Mouse (Mus musculus): ENCODE data around the gene Kcnn3. TPM values are rescaled to one million over a fixed set of nuclear protein-coding genes. Genes with fewer than 3 reads are reported as not detected.
A peak's percentile ranks its signal among the peaks of the same experiment; 100 is the strongest.

Gene Kcnn3
- total RNA-seq, 2 experiments from 2014 or later: 25.6 to 29.1 TPM

DNA sequence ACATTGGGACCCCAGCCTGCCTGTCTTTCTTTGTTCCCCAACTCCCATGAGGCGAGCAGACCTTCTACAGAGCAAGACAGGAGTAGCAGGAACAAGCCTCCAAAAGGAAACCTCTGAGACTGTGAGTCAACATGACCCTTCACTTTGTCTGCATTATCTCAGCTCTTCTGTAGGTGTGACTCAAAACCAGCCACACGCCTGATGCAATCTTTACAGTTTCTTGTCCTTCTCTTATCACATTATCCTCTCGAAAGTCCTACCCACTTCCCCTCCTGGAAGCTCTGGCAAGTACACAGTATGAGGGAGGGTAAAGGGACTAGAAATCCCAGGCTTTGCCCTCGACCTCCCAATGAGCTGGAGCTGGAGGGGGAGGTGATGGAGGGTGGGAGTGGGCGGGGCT is 166.1 kb downstream of the Kcnn3 start:
- no peak overlapping the region for H3K4me3 ChIP-seq
- TF ChIP-seq CTCF (conservative IDR thresholded peaks at IDR 0.05): no peak
- no peak for DNase-seq (ENCODE audit: low spot score in 2 of 2)
- no peak overlapping the region for H3K27ac ChIP-seq

DNA sequence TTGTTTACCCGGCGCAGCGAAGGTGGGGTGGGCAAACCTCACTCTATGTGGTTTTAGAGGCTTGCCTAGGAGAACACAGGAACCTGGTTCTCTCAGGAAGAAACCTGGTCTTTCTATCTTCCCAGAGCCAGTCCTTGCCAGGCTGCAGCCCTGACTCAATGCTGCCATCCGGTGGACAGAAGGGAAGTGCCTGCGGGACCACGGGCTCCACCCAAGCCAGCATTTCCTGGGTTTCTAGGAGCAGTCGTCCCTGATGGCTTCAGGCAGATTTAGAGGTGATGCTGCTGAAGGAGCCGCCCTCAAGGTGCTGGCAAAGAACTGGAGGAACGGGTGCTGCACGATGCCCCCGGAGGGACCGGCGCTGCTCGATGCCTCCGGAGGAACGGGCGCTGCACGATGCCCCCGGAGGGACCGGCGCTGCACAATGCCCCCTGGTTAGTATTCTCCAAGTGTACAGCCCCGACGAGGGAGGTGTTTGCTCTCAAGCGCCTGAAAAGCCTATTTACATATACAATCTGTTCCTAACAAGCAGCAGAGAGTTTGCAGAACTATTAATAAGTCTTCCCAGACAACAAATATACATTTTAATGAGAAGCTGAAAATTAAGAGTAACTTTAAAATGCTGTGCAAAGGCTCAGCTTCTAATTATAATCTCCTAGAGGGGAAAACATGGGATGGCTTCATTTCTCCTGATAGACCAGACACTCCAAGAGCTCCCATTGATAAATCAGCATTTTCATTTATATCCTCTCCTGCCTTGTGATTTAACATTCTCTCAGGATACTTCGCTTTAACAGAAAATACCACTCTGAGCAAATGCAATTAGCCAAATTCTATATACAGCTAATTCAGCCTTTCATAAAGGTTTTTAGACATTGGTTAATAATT is 169.0 kb downstream of the Kcnn3 start:
- peak; percentile 98 for TF ChIP-seq CTCF (conservative IDR thresholded peaks at IDR 0.05)
- peak overlapping the region; percentile 55 for H3K4me3 ChIP-seq
- peak overlapping the region; percentile 78 for H3K27ac ChIP-seq
- DNase-seq (ENCODE audit: low spot score in 2 of 2): peak; percentile 89 to 94

DNA sequence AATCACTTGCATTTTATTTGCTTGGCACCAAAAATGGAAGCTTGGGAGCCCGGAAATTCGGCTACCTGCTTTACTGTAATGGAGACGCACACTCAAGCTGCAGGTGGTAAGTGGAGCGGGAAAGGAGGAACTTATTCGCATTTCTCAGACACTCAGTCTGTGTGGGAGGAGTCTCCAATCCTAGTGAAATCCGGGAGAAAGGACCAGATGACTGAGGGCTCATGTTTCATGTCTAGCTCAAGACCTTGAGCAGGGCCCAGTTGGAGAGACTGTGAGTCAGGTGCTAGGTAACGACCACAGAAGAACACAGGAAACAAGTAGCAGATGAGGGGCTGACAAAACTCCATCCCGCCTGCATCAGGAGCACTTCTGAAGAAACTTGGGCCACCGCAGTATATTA is 171.8 kb downstream of the Kcnn3 start:
- no peak for TF ChIP-seq CTCF (conservative IDR thresholded peaks at IDR 0.05)
- DNase-seq (ENCODE audit: low spot score in 2 of 2): no peak
- no peak overlapping the region for H3K4me3 ChIP-seq
- no peak overlapping the region for H3K27ac ChIP-seq

DNA sequence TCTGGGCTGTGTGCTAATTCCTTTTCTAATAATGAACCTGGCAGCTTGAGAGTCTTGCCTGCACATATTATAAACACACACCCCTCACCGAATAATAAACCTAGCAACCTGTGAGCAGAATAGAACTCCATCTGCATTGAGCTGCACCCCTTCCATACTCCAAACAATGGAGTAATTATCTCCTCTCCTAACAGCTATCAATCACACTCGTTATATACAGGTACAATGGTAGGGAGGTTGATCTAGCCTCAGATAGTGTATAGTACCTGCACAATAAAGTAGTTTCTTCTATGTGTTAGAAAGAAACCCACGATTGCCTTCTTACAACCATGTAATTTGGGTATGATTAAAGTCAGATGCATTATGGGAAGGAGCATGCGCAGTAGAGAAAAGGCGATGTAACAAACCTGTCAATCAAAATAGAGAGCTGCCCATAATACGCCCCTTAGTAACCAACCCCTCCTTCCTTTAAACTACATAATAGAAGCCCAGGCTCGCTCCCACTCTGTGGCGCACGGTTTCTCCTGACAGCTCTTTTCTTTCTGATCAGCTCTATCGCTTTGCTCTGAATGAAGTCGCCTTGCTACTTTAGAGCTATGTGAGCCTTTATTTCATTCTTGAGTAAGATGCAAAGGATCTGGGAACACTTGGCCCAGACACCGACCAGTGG is 176.3 kb downstream of the Kcnn3 start:
- peak overlapping the region; percentile 83 for H3K27ac ChIP-seq
- peak overlapping the region; percentile 41 for H3K4me3 ChIP-seq
- TF ChIP-seq CTCF (conservative IDR thresholded peaks at IDR 0.05): no peak

DNA sequence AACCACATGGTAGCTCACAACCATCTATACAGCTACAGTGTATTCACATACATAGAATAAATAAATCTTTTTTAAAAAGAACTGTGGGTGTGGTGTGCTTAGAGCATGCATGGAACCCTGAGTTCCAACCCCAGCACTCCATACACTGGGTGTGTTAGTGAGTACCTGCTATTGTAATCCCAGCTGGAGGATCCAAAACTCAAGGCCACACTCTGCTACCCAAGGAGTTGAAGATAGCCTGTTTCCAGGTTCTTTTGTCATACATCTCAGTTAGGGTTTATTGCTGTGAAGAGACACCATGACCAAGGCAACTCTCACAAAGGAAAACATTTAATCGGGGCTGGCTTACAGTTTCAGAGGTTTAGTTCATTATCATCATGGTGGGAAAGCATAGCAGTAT is 179.0 kb downstream of the Kcnn3 start:
- H3K4me3 ChIP-seq: no peak overlapping the region
- no peak overlapping the region for H3K27ac ChIP-seq
- no peak for DNase-seq (ENCODE audit: low spot score in 2 of 2)
- TF ChIP-seq CTCF (conservative IDR thresholded peaks at IDR 0.05): no peak

More for the DNA sequence above, 176.3 kb downstream of the Kcnn3 start:
- peak; percentile 51 to 59 for DNase-seq (ENCODE audit: low spot score in 2 of 2)

DNA sequence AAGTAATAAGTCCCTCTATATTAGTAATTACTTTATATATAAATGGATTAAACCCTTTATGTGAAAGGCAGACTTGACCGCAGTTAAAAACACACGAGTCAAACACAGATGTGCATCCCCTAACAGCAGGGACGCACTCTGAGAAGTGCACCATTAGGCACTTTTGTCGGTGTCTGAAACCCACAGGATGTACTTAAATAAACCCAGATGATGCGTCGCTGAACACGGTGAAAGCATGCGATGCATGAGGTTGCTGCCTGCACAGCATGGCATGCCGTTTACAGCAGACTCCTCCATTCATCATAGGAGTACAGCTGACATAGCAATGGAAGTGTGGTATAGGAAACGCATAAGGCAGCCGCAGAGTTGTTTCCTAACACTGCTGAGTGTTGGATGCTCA is 180.5 kb downstream of the Kcnn3 start:
- Histone ChIP-seq H3K4me3 (no peak overlapping the region), H3K27ac (no peak overlapping the region)
- no peak for TF ChIP-seq CTCF (conservative IDR thresholded peaks at IDR 0.05)
- no peak for DNase-seq (ENCODE audit: low spot score in 2 of 2)

DNA sequence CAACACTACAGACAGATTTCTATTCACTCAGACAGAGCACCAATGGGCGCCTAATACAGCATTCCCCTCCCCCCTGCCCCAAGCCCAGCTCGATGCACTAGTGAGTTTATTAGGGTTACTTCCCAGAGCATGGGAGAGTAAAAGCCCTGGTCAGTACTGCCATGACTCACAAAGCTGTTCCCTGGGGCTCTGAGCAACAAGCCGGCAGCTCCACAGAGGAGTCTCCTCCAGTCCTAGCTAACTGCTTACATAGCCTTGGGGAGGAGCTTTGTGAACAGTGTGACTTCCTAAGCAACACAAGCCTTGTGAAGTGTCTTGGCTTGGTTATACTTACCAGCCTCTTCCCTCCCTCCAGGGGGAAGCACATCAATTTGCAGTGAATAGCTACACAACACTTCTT is 183.6 kb downstream of the Kcnn3 start:
- 0 out of 2 replicates have a peak, but pooled peaks have one; percentile 4 for TF ChIP-seq CTCF (conservative IDR thresholded peaks at IDR 0.05)
- H3K27ac ChIP-seq: peak overlapping the region; percentile 7; the same call in 1 of the 2 replicates
- no peak overlapping the region for H3K4me3 ChIP-seq
- DNase-seq (ENCODE audit: low spot score in 2 of 2): no peak

DNA sequence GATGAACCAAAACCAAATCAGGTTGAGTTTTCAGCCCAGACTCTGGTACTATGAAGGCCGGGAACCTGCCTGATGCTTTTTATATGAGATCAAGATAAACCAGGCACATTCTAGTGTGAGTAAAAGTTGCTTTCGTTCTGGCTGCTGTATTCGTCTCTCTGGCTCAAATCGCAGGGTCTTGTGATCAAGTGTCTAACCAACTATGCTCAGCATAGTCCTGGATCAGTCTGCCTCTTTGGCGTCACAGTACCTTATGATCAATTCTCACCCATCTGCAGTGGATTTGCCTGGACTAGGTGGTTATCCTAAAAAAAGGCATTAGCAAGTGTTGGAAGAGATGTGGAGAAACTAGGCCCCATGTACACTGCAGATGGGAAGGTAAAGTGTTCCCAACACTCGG is 184.1 kb downstream of the Kcnn3 start:
- Histone ChIP-seq H3K27ac (peak overlapping the region; percentile 7; the same call in 1 of the 2 replicates), H3K4me3 (no peak overlapping the region)
- no peak for DNase-seq (ENCODE audit: low spot score in 2 of 2)
- TF ChIP-seq CTCF (conservative IDR thresholded peaks at IDR 0.05): no peak

DNA sequence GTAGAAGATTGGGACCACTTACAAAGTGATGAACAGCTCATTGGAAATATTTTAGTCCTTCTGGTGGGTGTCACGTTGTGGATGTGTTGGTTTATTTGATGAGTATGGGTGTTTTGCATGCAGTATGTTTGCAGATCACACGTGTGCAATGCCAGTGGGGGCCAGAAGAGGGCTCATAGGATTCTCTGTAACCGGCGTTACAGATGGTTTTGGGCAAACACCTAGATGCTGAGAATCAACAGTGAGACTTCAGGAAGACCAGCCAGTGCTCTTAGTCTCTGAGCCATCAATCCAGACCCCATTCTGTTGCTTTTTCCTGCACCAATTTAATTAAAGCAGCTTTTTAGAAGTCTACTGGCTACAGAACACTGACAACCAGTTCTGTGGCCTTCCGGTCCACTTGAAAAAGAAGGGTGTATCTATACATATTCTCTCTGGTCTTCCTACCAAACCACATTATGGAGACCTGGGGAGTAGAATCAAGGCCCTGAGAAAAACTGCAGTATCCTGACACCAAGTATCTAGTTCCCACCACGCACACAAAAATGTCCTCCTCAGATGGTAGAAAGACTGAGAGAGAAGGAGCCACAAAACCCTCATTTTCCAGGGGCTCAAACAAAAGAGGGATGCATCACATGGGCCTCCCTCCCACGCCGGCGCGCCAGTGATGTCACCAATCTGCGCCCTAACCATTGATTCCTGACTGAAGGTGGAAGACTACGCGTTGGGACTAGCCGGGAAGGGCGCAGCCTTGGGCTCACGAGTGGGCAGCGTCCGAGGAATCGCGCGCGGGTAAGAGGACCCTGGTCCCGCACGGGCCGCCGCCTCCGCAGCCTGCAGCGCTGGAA is 194.6 kb downstream of the Kcnn3 start, which contains the start of gene Adar:
Gene Adar (plus strand): TSS at position 664 of the 848 bp plus-strand sequence.
- TF ChIP-seq CTCF (conservative IDR thresholded peaks at IDR 0.05): peak; percentile 82
- Histone ChIP-seq H3K4me3 (peak within 1 kb of the TSS; percentile 73), H3K27ac (peak within 1 kb of the TSS; percentile 94)
- DNase-seq (ENCODE audit: low spot score in 2 of 2): peak; percentile 92 to 95

DNA sequence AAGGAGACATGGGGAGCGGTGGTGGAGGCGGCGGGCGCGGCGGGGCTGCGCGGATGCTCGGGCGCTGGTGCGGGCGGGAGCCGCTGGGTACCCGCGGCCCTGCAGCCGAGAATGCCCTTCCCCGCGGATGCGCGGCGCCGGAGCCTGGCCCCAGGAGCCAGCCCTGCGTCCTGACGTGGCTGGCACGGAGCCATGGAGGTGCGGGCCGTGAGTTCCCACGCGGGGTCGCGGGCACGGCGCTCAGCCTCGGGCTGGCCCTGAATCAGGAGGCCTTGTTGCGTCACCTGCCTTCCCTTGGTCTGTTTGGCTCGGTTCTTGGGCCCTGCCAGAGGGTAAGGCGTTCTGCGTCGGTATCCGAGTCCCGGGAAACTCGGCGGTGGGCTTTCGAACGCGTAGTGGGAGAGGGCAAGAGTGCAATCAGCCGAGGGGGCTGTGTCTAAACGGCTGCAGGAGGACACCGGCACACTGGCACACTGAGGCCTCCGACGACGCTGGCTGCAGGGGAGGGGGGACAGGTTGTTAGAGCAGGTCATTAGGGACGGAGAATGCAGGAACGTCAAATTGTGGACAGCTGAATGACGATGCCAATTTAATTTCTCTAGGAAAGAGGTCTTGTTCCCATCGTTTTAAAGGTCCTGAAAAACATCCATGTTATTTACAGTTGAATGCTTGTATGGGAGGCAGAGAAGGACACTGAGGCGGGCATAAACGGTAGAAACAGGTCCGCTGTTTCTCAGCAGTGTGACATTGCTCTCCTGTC is 195.4 kb downstream of the Kcnn3 start:
- DNase-seq (ENCODE audit: low spot score in 2 of 2): peak in 1 of 2 experiments; percentile 53
- Histone ChIP-seq H3K27ac (peak overlapping the region; percentile 94), H3K4me3 (peak overlapping the region; percentile 73)
- no peak for TF ChIP-seq CTCF (conservative IDR thresholded peaks at IDR 0.05)

DNA sequence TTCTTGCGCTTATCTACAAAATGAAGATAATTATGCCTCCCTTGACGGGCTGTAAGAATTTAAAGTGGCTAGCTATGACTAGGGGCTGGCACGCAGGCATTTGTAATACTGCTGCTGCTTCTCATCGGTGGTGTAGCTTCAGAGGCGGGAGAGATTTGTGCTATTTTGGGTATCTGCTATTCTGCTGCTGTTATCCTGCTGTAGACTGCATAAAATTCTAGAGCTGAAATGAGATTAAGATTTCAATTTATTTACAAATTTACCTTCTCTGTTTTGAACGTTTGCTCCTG is 195.9 kb downstream of the Kcnn3 start:
- Histone ChIP-seq H3K27ac (peak overlapping the region; percentile 94), H3K4me3 (peak overlapping the region; percentile 73)
- TF ChIP-seq CTCF (conservative IDR thresholded peaks at IDR 0.05): no peak
- no peak for DNase-seq (ENCODE audit: low spot score in 2 of 2)

DNA sequence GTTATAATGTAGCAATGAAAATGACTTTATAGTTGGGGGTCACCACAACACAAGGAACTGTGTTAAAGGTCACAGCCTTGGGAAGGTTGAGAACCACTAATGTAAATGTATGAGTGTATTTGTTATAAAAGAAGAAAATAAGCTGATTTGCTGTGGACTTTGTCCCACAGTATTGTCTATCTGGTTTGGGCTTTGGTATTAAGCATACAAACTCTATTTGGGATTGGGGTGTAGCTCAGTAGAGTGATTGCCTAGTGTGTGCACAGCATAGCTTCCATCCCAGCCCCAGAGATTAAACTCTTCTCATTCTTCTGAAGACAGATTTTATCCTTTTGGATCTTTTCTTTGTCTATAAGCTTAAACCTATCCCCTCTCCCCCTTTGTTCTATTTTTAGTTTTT is 202.1 kb downstream of the Kcnn3 start:
- no peak for TF ChIP-seq CTCF (conservative IDR thresholded peaks at IDR 0.05)
- no peak for DNase-seq (ENCODE audit: low spot score in 2 of 2)
- no peak overlapping the region for H3K27ac ChIP-seq
- H3K4me3 ChIP-seq: no peak overlapping the region
